Mouse (Mus musculus): ENCODE data around the gene Senp6. TPM values are rescaled to one million over a fixed set of nuclear protein-coding genes. Genes with fewer than 3 reads are reported as not detected.
"Not testable (repeated sequence)": the region's sequence is repeated elsewhere in the genome, so short reads cannot be mapped to it uniquely, and the experiment has no call there.

Gene Senp6
- polyA plus RNA-seq, 1 experiment: 24.9 TPM

DNA sequence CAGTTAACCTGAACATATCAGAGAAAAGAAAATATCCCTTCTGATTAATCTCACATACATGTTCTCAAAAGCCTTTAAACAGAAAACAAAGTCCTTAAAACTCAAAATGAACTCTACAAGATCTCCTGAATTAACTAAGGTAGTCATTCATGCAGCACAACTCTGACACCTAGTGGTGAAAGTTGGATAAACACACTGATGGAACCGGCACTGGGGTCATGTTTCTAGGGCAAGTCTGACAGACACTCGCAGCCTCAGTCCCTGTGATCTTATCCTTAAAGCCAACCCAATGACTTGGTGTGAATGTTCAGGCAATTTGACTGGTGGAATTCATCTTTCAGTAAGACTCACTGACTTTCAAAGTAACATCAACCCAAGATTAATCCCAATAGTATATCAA, 40.7 kb upstream of the Senp6 start:
- H3K27me3 ChIP-seq (ENCODE audit: control insufficient read depth, insufficient read depth, insufficient read length): no peaks in the 10 kb centered on the region

DNA sequence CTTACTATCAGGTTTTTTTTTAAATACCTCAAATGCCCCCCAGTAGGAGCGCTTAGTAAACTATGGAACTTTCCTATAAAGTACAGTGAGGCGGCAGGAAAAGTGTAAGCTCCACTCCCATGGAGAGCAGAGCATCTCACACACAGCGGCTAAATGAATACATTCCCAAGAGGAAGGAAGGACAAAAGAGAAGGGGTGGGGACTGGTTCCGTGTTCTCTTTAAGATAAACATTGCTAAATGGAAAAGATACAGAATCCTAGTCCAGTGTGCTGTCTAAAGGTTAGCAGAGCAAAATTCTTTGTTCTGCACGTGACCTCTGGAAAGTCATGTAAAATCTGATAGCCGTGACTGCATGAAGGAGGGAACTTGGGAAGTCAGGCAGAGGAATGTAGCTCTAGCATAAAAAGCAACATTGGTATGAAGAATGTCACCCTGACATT, 40.1 kb upstream of the Senp6 start:
- no peaks in the 10 kb centered on the region for H3K36me3 ChIP-seq (ENCODE audit: control insufficient read depth, insufficient read depth)
- no peaks in the 10 kb centered on the region for H3K27me3 ChIP-seq (ENCODE audit: control insufficient read depth, insufficient read depth, insufficient read length)
- no peak overlapping the region for H3K4me2 ChIP-seq (ENCODE audit: low read depth)
- H3ac ChIP-seq (ENCODE audit: control insufficient read depth, insufficient read length): no peak overlapping the region
- no peaks in the 10 kb centered on the region for H3K79me2 ChIP-seq (ENCODE audit: control insufficient read depth, insufficient read depth)
- TF ChIP-seq USF1 (IDR thresholded peaks at IDR 0.05; ENCODE audit: low read depth) (peak; percentile 20), MAX (IDR thresholded peaks at IDR 0.05; ENCODE audit: low read depth) (no peak), POLR2A (IDR thresholded peaks at IDR 0.05; ENCODE audit: insufficient read length, low read depth) (no peak)
- H3K4me3 ChIP-seq: no peak overlapping the region

More for the DNA sequence above, 40.7 kb upstream of the Senp6 start:
- Histone ChIP-seq H3K36me3 (ENCODE audit: control insufficient read depth, insufficient read depth) (no peaks in the 10 kb centered on the region), H3ac (ENCODE audit: control insufficient read depth, insufficient read length) (no peak overlapping the region), H3K4me2 (ENCODE audit: low read depth) (no peak overlapping the region), H3K4me3 (no peak overlapping the region), H3K79me2 (ENCODE audit: control insufficient read depth, insufficient read depth) (no peaks in the 10 kb centered on the region)
- no peak for TF ChIP-seq POLR2A (IDR thresholded peaks at IDR 0.05; ENCODE audit: insufficient read length, low read depth)
- TF ChIP-seq SRF (IDR thresholded peaks at IDR 0.05; ENCODE audit: control insufficient read depth, insufficient read length, low read depth): no peak
- no peak for TF ChIP-seq REST (IDR thresholded peaks at IDR 0.05; ENCODE audit: insufficient read depth, insufficient read length)
- TF ChIP-seq MYOD1 (IDR thresholded peaks at IDR 0.05; ENCODE audit: control insufficient read depth in 1 of 3, insufficient read length in 2 of 3, low read depth in 2 of 3): no peak
- no peak for TF ChIP-seq MYOG (IDR thresholded peaks at IDR 0.05; ENCODE audit: control insufficient read depth in 1 of 3, insufficient read depth in 1 of 3, insufficient read length in 2 of 3, low read depth in 2 of 3)

DNA sequence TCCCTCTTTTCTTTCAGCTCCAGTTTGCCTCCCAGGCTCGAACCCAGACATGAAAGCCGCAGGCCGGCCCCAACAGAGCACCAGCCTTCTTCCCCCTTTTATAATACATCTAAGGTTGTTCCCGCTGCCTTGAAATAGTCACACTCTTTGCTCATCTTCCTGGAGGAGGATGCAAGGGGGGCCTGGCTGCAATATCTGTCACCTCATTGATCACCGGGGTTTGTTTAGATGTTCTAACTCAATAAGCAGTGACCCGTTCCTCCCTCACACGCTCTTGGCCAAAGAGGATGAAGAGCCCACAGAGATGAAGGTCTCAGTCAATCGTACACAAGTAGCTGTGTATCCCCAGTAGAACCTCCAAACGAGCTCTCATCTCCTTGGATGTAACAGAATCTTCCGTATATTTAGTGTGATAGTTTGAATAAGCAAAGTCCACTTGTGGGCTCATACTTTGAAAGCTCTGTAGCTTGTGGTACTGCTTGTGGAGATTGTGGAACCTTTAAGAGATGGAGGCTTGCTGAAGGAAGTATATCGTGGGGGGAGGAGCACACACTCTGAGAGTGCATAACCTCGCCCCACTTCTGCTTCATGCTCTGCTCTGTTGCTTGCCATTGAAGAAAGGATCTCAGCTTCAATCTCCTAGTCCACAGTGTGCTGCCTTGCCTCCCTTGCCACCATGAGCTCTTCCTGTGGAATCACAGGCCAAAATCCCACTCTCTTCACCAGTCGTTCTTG, 29.3 kb upstream of the Senp6 start:
- H3K79me2 ChIP-seq (ENCODE audit: control insufficient read depth, insufficient read depth): no peaks in the 10 kb centered on the region
- no peaks in the 10 kb centered on the region for H3K27me3 ChIP-seq (ENCODE audit: control insufficient read depth, insufficient read depth, insufficient read length)
- H3K36me3 ChIP-seq (ENCODE audit: control insufficient read depth, insufficient read depth): no peaks in the 10 kb centered on the region
- no peak for TF ChIP-seq MYOD1 (IDR thresholded peaks at IDR 0.05; ENCODE audit: control insufficient read depth in 1 of 3, insufficient read length in 2 of 3, low read depth in 2 of 3)
- no peak for TF ChIP-seq TCF12 (IDR thresholded peaks at IDR 0.05; ENCODE audit: insufficient read depth, poor library complexity, severe bottlenecking)
- no peak for TF ChIP-seq SRF (IDR thresholded peaks at IDR 0.05; ENCODE audit: control insufficient read depth, insufficient read length, low read depth)
- TF ChIP-seq TCF3 (IDR thresholded peaks at IDR 0.05; ENCODE audit: insufficient read length, low read depth): no peak
- TF ChIP-seq E2F4 (IDR thresholded peaks at IDR 0.05; ENCODE audit: insufficient read depth): no peak
- TF ChIP-seq USF1 (IDR thresholded peaks at IDR 0.05; ENCODE audit: low read depth): no peak
- no peak for TF ChIP-seq POLR2A (IDR thresholded peaks at IDR 0.05; ENCODE audit: insufficient read length, low read depth)
- H3K4me2 ChIP-seq (ENCODE audit: low read depth): no peak overlapping the region
- no peak overlapping the region for H3ac ChIP-seq (ENCODE audit: control insufficient read depth, insufficient read length)
- H3K4me3 ChIP-seq: no peak overlapping the region

DNA sequence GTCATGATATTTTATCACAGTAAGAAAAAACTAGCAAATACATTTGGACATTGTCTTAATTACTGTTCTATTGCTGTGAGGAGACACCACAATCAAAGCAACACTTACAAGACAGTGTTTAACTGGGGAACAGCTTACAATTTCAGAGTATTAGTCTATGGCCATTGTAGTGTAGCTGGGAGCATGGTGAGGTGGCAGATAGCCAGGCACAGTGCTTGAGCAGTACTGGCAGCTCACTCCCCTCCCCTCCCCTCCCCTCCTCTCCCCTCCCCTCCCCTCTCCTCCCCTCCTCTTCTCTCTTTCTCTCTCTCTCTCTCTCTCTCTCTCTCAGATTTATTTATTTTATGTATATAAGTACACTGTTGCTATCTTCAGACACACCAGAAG, 28.7 kb upstream of the Senp6 start:
- Histone ChIP-seq H3K4me2 (ENCODE audit: low read depth) (no peak overlapping the region), H3K27me3 (ENCODE audit: control insufficient read depth, insufficient read depth, insufficient read length) (no peaks in the 10 kb centered on the region), H3K4me3 (no peak overlapping the region), H3ac (ENCODE audit: control insufficient read depth, insufficient read length) (no peak overlapping the region), H3K79me2 (ENCODE audit: control insufficient read depth, insufficient read depth) (no peaks in the 10 kb centered on the region), H3K36me3 (ENCODE audit: control insufficient read depth, insufficient read depth) (no peaks in the 10 kb centered on the region)
- TF ChIP-seq POLR2A (IDR thresholded peaks at IDR 0.05; ENCODE audit: insufficient read length, low read depth) (no peak), MAX (IDR thresholded peaks at IDR 0.05; ENCODE audit: low read depth) (no peak), USF1 (IDR thresholded peaks at IDR 0.05; ENCODE audit: low read depth) (no peak), MYOD1 (IDR thresholded peaks at IDR 0.05; ENCODE audit: control insufficient read depth in 1 of 3, insufficient read length in 2 of 3, low read depth in 2 of 3) (no peak), TCF12 (IDR thresholded peaks at IDR 0.05; ENCODE audit: insufficient read depth, poor library complexity, severe bottlenecking) (no peak), MYOG (IDR thresholded peaks at IDR 0.05; ENCODE audit: control insufficient read depth in 1 of 3, insufficient read depth in 1 of 3, insufficient read length in 2 of 3, low read depth in 2 of 3) (no peak), POLR2AphosphoS2 (IDR thresholded peaks at IDR 0.05; ENCODE audit: insufficient read length, low read depth) (no peak), SRF (IDR thresholded peaks at IDR 0.05; ENCODE audit: control insufficient read depth, insufficient read length, low read depth) (no peak), REST (IDR thresholded peaks at IDR 0.05; ENCODE audit: insufficient read depth, insufficient read length) (no peak), TCF3 (IDR thresholded peaks at IDR 0.05; ENCODE audit: insufficient read length, low read depth) (no peak), E2F4 (IDR thresholded peaks at IDR 0.05; ENCODE audit: insufficient read depth) (no peak), CEBPB (IDR thresholded peaks at IDR 0.05; ENCODE audit: insufficient read depth, poor library complexity, severe bottlenecking) (no peak)

DNA sequence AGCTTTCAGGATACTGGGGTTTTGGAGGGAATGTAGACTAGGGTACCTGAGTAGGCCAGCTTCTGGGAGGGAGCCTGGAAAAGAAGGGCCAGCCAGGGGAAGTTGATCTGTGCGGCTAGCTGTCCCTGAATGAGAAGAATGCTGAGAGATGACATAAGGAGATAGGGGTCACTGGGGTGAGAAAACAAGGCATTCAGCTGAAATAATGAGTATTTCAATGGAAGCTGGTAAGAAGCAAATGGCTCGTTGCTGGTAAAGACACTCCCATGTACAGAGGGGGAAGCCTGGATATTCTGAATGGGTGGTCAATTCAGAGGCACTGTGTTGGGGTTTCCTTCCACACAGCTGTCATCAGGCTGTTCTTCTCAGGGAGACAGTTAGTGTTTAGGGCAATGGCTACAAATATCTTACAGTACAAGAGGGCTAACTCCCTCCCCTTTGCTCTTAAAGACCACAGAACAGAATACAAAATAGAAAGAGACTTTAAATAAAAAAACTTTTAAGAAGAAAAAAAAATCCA, 27.3 kb upstream of the Senp6 start:
- Histone ChIP-seq H3K4me3 (no peak overlapping the region), H3K27me3 (ENCODE audit: control insufficient read depth, insufficient read depth, insufficient read length) (no peaks in the 10 kb centered on the region), H3ac (ENCODE audit: control insufficient read depth, insufficient read length) (no peak overlapping the region), H3K79me2 (ENCODE audit: control insufficient read depth, insufficient read depth) (no peaks in the 10 kb centered on the region), H3K36me3 (ENCODE audit: control insufficient read depth, insufficient read depth) (no peaks in the 10 kb centered on the region), H3K4me2 (ENCODE audit: low read depth) (no peak overlapping the region)
- TF ChIP-seq POLR2A (IDR thresholded peaks at IDR 0.05; ENCODE audit: insufficient read length, low read depth) (no peak), TCF3 (IDR thresholded peaks at IDR 0.05; ENCODE audit: insufficient read length, low read depth) (no peak), MAX (IDR thresholded peaks at IDR 0.05; ENCODE audit: low read depth) (no peak), TCF12 (IDR thresholded peaks at IDR 0.05; ENCODE audit: insufficient read depth, poor library complexity, severe bottlenecking) (no peak), POLR2AphosphoS2 (IDR thresholded peaks at IDR 0.05; ENCODE audit: insufficient read length, low read depth) (no peak), MYOD1 (IDR thresholded peaks at IDR 0.05; ENCODE audit: control insufficient read depth in 1 of 3, insufficient read length in 2 of 3, low read depth in 2 of 3) (no peak), REST (IDR thresholded peaks at IDR 0.05; ENCODE audit: insufficient read depth, insufficient read length) (no peak), SRF (IDR thresholded peaks at IDR 0.05; ENCODE audit: control insufficient read depth, insufficient read length, low read depth) (no peak), MYOG (IDR thresholded peaks at IDR 0.05; ENCODE audit: control insufficient read depth in 1 of 3, insufficient read depth in 1 of 3, insufficient read length in 2 of 3, low read depth in 2 of 3) (no peak), E2F4 (IDR thresholded peaks at IDR 0.05; ENCODE audit: insufficient read depth) (no peak), CEBPB (IDR thresholded peaks at IDR 0.05; ENCODE audit: insufficient read depth, poor library complexity, severe bottlenecking) (no peak)

DNA sequence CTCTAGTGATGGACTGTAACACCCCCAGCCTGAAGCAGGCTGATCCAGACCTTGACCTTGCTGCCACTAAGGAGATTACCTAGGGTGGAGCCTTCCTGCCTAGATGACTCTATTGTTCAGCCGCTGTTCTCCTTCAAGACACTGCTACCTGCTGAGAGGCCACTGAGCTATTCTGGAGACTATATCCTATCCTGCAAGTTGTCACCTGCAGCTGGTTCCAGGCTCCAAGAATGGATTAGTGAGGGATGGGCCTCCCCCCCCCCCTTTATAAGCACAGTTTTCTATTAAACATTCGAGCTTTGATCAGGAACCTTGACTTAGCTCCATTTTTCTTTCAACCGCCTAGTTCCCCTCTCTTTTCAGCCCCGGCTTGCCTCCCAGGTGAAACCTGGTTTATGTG, 22.4 kb upstream of the Senp6 start:
- H3K27me3 ChIP-seq (ENCODE audit: control insufficient read depth, insufficient read depth, insufficient read length); H3ac ChIP-seq (ENCODE audit: control insufficient read depth, insufficient read length); H3K79me2 ChIP-seq (ENCODE audit: control insufficient read depth, insufficient read depth); H3K36me3 ChIP-seq (ENCODE audit: control insufficient read depth, insufficient read depth); H3K4me2 ChIP-seq (ENCODE audit: low read depth); H3K4me3 ChIP-seq: not testable (repeated sequence)

DNA sequence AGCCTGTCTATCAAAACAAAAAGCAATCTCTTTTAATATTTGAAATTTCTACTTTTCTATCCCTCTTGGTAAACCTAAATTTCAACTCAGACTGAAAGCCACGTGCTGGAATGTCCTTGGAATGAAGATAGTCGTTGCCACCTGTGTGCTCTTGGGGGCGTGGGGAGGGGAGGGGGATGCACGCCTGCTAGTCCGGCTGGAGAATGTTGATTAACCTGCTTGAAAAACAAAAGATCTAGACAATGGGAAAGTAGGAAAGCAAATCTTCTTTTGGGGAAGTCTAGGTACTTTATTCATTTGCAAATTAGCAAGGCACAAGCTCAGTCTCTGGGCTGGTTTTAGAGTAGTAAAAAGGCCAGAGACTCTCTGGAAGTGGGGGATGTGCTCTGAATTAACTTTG, 17.4 kb upstream of the Senp6 start:
- not testable (repeated sequence) for H3K4me3 ChIP-seq

More for the DNA sequence above, 17.4 kb upstream of the Senp6 start:
- not testable (repeated sequence) for H3ac ChIP-seq (ENCODE audit: control insufficient read depth, insufficient read length); H3K27me3 ChIP-seq (ENCODE audit: control insufficient read depth, insufficient read depth, insufficient read length); H3K4me2 ChIP-seq (ENCODE audit: low read depth); H3K79me2 ChIP-seq (ENCODE audit: control insufficient read depth, insufficient read depth); H3K36me3 ChIP-seq (ENCODE audit: control insufficient read depth, insufficient read depth)

Measured in myocyte (in vitro differentiated cells).